Mouse (Mus musculus) neural tube, embryonic 14.5 days (tissue): ENCODE measurements around the gene Eif3d. TPM values are rescaled to one million over a fixed set of nuclear protein-coding genes. Genes with fewer than 3 reads are reported as not detected.

ENCODE experiments used
- polyA plus RNA-seq: library from polyadenylated mRNA; unstranded; fragments of >200 nt; fragmentation: Nextera tagmentation; extraction: Ambion mirVana; gene quantifications from 2 replicates; pipeline ENCODE4 v1.2.1, GENCODE M21; 2014

Gene Eif3d
- polyA plus RNA-seq, 1 experiment from 2014 or later = 177 TPM

Other genes with a start within 250 kb of the Eif3d start
- 0.16 TPM in 1 of 2 replicates, not detected in the other for gene Apol9b, start 241.8 kb downstream of the Eif3d start, polyA plus RNA-seq
- gene Apol8, start 213.8 kb downstream of the Eif3d start, polyA plus RNA-seq = 0.07 TPM in 1 of 2 replicates, not detected in the other
- gene Myh9, start 128.6 kb downstream of the Eif3d start, polyA plus RNA-seq = 9.5 and 13.8 TPM in 2 replicates
- 208 and 212 TPM in 2 replicates for gene Txn2, start 41.8 kb downstream of the Eif3d start, polyA plus RNA-seq
- gene Foxred2, start 14.1 kb downstream of the Eif3d start, polyA plus RNA-seq = 9.0 and 11.2 TPM in 2 replicates
- 12.4 and 21.0 TPM in 2 replicates for gene Cacng2, start 149.2 kb upstream of the Eif3d start, polyA plus RNA-seq
- 103 and 105 TPM in 2 replicates for gene Ift27, start 203.3 kb upstream of the Eif3d start, polyA plus RNA-seq
- gene Pvalb, start 235.6 kb upstream of the Eif3d start, polyA plus RNA-seq = 0.56 and 5.2 TPM in 2 replicates